Mouse (Mus musculus) liver, embryonic 14.5 days (tissue): ENCODE data around the gene Ajap1.

Experiments used
- CTCF ChIP-seq: IDR thresholded peaks from 2 replicates; pipeline ENCODE4 v1.5.1; 2016; ENCODE audit warnings: antibody characterized with exemption, low read depth, control low read depth
- EP300 ChIP-seq: IDR thresholded peaks from 2 replicates; pipeline ENCODE4 v1.6.1; 2016; ENCODE audit warnings: antibody characterized with exemption, low read depth

DNA sequence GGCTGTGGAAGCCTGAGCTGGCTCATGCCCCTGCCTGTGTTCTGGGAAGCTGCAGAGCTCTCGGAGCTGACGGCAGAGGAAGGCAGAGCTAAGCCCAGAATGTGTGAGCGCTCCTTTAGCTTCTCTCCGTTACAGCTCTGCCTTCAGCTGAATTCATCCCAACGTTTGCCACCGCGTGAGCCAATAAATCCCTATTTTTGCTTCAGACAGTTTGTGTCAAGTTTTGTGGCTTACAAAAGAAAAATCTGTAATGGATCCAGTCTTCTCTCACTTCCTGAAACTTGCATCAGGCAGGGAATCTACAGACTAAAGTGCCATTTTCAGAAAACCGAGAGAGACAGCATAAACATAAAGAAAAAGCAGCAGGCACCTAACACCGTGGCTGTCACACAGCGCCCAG, 154.8 kb downstream of the Ajap1 start:
- no peak for TF ChIP-seq CTCF
- TF ChIP-seq EP300, result no peak
